Mouse (Mus musculus) midbrain, embryonic 16.5 days (tissue): ENCODE data around the gene Plxnb2. TPM values are rescaled to one million over a fixed set of nuclear protein-coding genes. Genes with fewer than 3 reads are reported as not detected.

ENCODE experiments used
- ATAC-seq: fragments of 200-750 bp; cut with Nextera tagmentation; 2 replicates; pipeline ENCODE4 v1.8.0; 2017; ENCODE audit warnings: moderate TSS enrichment
- H3K27ac ChIP-seq: fragments of 300-500 bp; sonication (generic); 2 replicates; pipeline ENCODE4 v1.5.1; 2014; ENCODE audit warnings: mild to moderate bottlenecking, low read length, mixed read lengths
- H3K27me3 ChIP-seq: fragments of 300-500 bp; sonication (generic); 2 replicates; pipeline ENCODE4 v1.6.1; 2014; ENCODE audit warnings: low read depth, low read length, mixed read lengths; ENCODE audit not compliant: control insufficient read depth, insufficient read depth
- H3K36me3 ChIP-seq: fragments of 300-500 bp; sonication (generic); 2 replicates; pipeline ENCODE4 v1.6.1; 2014; ENCODE audit warnings: mild to moderate bottlenecking, low read length, moderate library complexity, mixed read lengths; ENCODE audit not compliant: control insufficient read depth, insufficient read depth
- H3K4me1 ChIP-seq: fragments of 300-500 bp; sonication (generic); 2 replicates; pipeline ENCODE4 v1.6.1; 2014; ENCODE audit warnings: mild to moderate bottlenecking, low read length, mixed read lengths; ENCODE audit not compliant: control insufficient read depth, insufficient read depth
- H3K4me2 ChIP-seq: fragments of 300-500 bp; sonication (generic); 2 replicates; pipeline ENCODE4 v1.6.1; 2014; ENCODE audit warnings: mild to moderate bottlenecking, low read length, mixed read lengths
- H3K4me3 ChIP-seq: fragments of 300-500 bp; sonication (generic); 2 replicates; pipeline ENCODE4 v1.5.1; 2014; ENCODE audit warnings: low read depth, mild to moderate bottlenecking, low read length, moderate library complexity, mixed read lengths
- H3K9ac ChIP-seq: fragments of 300-500 bp; sonication (generic); 2 replicates; pipeline ENCODE4 v1.6.1; 2014; ENCODE audit warnings: low read depth, low read length, mixed read lengths
- H3K9me3 ChIP-seq: fragments of 300-500 bp; sonication (generic); replicated peaks from 2 replicates; pipeline ENCODE4 v1.6.1; 2014; ENCODE audit warnings: mild to moderate bottlenecking, low read length, mixed read lengths; ENCODE audit not compliant: control insufficient read depth, poor library complexity, severe bottlenecking
- WGBS: fragments of 180-500 bp; shearing (Covaris S2); extraction: QIAGEN DNeasy Blood & Tissue Kit; methylation state at CpG from one replicate; pipeline ENCODE4 v1.1.7; 2014; 5-methylcytosine and 5-hydroxymethylcytosine counted together
- polyA plus RNA-seq: library from polyadenylated mRNA; unstranded; fragments of >200 nt; fragmentation: Nextera tagmentation; extraction: Ambion mirVana; gene quantifications from 2 replicates; pipeline ENCODE4 v1.2.1, GENCODE M21; 2015

Gene Plxnb2
- polyA plus RNA-seq, 1 experiment from 2014 or later: 90.1 TPM

GRCm38 (mm10) chr15:89130245-89130644 is 50.3 kb downstream of the Plxnb2 start:
- Histone ChIP-seq H3K9me3 (no peaks in the 10 kb centered on the region), H3K27me3 (no peaks in the 10 kb centered on the region), H3K4me2 (no peak overlapping the region), H3K4me1 (peaks cover 13% of the 10 kb centered on the region), H3K27ac (no peak overlapping the region), H3K36me3 (0 out of 2 replicates have a peak, but pooled peaks cover 3% of the 10 kb centered on the region), H3K4me3 (no peak overlapping the region), H3K9ac (no peak overlapping the region)
- ATAC-seq: no peak

DNA sequence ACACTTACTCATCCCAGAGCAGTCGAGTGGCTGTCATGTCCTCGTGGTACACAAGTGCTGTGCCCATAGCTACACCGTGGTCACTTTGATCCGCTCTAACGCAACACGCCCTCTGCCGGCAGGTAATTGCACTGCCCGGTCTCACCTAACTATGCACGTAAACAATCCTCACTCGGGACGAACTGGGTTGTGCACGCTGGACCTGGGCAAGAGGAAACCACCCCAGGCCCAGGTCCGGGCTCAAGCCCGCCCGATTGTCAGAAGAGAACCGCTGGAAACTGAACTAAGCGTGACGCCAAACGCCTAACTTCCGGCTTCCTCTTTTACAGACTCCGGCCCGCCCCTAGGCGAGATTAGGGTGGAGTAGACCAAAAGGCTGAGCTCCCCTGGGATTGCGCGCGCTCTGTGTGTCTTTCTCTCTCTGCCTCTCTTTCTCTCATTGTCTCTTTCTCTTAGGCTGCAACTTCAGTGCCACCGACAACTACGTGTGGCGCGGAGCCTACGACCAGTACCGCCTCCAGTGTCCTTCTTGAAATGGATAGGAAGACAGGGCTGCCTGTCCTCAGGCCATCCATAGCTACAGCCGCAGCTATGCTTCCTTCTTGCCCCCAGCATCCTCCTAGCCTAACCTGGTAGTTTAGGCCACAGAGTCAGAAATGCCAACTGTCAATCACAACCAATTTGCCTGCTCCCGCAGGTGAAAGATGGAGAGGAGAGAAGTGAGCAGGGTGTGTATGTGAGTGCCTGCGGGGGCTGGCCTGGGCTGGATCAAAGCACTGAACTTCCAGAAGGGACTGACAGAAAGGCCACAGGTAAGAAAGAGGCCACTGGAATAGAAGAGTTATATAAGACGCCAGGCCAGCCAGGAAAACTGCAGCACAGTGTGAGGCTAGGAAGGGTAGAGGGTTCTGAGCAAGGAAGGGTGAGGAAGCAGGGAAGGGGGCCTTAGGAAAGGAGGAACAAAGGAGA is 51.9 kb downstream of the Plxnb2 start, which contains the start of gene Hdac10:
TSS of gene Hdac10 (minus strand) at position 319 of the 969 bp plus-strand sequence.
- 0 out of 2 replicates have a peak, but pooled peaks cover 3% of the 10 kb centered on the region for H3K36me3 ChIP-seq
- WGBS: 3% methylated on average over 36 of the region's 36 CpGs
- peak; percentile 83 for ATAC-seq
- H3K4me3 ChIP-seq: peak within 1 kb of the TSS; percentile 61
- H3K27me3 ChIP-seq: no peaks in the 10 kb centered on the region
- peak within 1 kb of the TSS; percentile 86 for H3K27ac ChIP-seq
- peaks cover 18% of the 10 kb centered on the region for H3K4me1 ChIP-seq
- H3K9me3 ChIP-seq: no peaks in the 10 kb centered on the region
- peak within 1 kb of the TSS; percentile 82 for H3K4me2 ChIP-seq
- H3K9ac ChIP-seq: peak within 1 kb of the TSS; percentile 75

GRCm38 (mm10) chr15:89127364-89127940 is 53.1 kb downstream of the Plxnb2 start:
- WGBS: 90% methylated on average over 8 of the region's 8 CpGs
- H3K9me3 ChIP-seq: no peaks in the 10 kb centered on the region
- ATAC-seq: no peak
- H3K4me1 ChIP-seq: peaks cover 23% of the 10 kb centered on the region
- H3K9ac ChIP-seq: peak overlapping the region; percentile 75
- H3K36me3 ChIP-seq: 0 out of 2 replicates have a peak, but pooled peaks cover 3% of the 10 kb centered on the region
- peak overlapping the region; percentile 61 for H3K4me3 ChIP-seq
- peak overlapping the region; percentile 82 for H3K4me2 ChIP-seq
- H3K27me3 ChIP-seq: no peaks in the 10 kb centered on the region
- no peak overlapping the region for H3K27ac ChIP-seq

GRCm38 (mm10) chr15:89126622-89127021 is 54.0 kb downstream of the Plxnb2 start:
- no peak overlapping the region for H3K4me2 ChIP-seq
- H3K9me3 ChIP-seq: no peaks in the 10 kb centered on the region
- WGBS: 89% methylated on average over 8 of the region's 8 CpGs
- ATAC-seq: no peak
- 0 out of 2 replicates have a peak, but pooled peaks cover 3% of the 10 kb centered on the region for H3K36me3 ChIP-seq
- H3K27ac ChIP-seq: no peak overlapping the region
- no peaks in the 10 kb centered on the region for H3K27me3 ChIP-seq
- no peak overlapping the region for H3K9ac ChIP-seq
- no peak overlapping the region for H3K4me3 ChIP-seq
- peaks cover 31% of the 10 kb centered on the region for H3K4me1 ChIP-seq

DNA sequence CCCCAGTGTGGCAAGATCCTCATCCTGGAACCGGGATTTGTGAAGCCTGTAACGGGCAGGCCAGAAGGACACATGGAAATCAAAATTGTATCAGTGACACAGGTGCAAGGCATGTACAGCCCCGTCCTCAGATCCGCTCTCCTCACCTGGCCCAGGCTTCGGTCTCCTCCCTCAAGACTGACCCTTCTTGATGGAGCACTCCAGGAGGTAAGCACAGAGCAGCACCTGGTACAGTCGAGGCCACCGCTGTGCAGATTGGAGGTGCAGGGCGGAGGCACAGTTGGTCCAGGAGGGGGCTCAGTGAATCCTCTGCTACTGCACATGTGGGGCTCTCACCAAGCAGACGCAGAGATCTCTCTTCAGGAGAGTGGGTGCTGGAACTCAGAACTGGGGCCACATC is 55.2 kb downstream of the Plxnb2 start:
- Histone ChIP-seq H3K27ac (no peak overlapping the region), H3K4me1 (peaks cover 43% of the 10 kb centered on the region), H3K9me3 (no peaks in the 10 kb centered on the region), H3K4me2 (no peak overlapping the region), H3K9ac (no peak overlapping the region), H3K27me3 (no peaks in the 10 kb centered on the region), H3K4me3 (no peak overlapping the region), H3K36me3 (0 out of 2 replicates have a peak, but pooled peaks cover 3% of the 10 kb centered on the region)
- ATAC-seq: no peak
- 91% methylated on average over 9 of the region's 9 CpGs for WGBS

GRCm38 (mm10) chr15:89124312-89124711 is 56.3 kb downstream of the Plxnb2 start:
- Histone ChIP-seq H3K4me3 (no peak overlapping the region), H3K27ac (no peak overlapping the region), H3K9me3 (no peaks in the 10 kb centered on the region), H3K9ac (no peak overlapping the region), H3K27me3 (no peaks in the 10 kb centered on the region), H3K4me2 (no peak overlapping the region), H3K4me1 (peaks cover 53% of the 10 kb centered on the region), H3K36me3 (0 out of 2 replicates have a peak, but pooled peaks cover 3% of the 10 kb centered on the region)
- no peak for ATAC-seq
- WGBS: 91% methylated on average over 3 of the region's 3 CpGs

GRCm38 (mm10) chr15:89123595-89123994 is 57.0 kb downstream of the Plxnb2 start:
- ATAC-seq: 0 out of 2 replicates have a peak, but pooled peaks have one; percentile 1
- H3K4me2 ChIP-seq: peak overlapping the region; percentile 95
- H3K27me3 ChIP-seq: no peaks in the 10 kb centered on the region
- H3K9ac ChIP-seq: peak overlapping the region; percentile 88
- 25% methylated on average over 11 of the region's 11 CpGs for WGBS
- H3K4me1 ChIP-seq: peaks cover 49% of the 10 kb centered on the region
- H3K36me3 ChIP-seq: 0 out of 2 replicates have a peak, but pooled peaks cover 3% of the 10 kb centered on the region
- peak overlapping the region; percentile 88 for H3K4me3 ChIP-seq
- H3K9me3 ChIP-seq: no peaks in the 10 kb centered on the region
- H3K27ac ChIP-seq: peak overlapping the region; percentile 88

GRCm38 (mm10) chr15:89122649-89123366 is 57.8 kb downstream of the Plxnb2 start, which contains the start of gene Tubgcp6:
Gene Tubgcp6, minus strand, starts transcription at chr15:89123112.
- Histone ChIP-seq H3K4me2 (peak within 1 kb of the TSS; percentile 98), H3K27ac (peak within 1 kb of the TSS; percentile 88), H3K9ac (peak within 1 kb of the TSS; percentile 88), H3K9me3 (no peaks in the 10 kb centered on the region), H3K36me3 (0 out of 2 replicates have a peak, but pooled peaks cover 3% of the 10 kb centered on the region), H3K4me1 (peaks cover 45% of the 10 kb centered on the region), H3K4me3 (peak within 1 kb of the TSS; percentile 88), H3K27me3 (no peaks in the 10 kb centered on the region)
- ATAC-seq: peak; percentile 80
- WGBS: under 1% methylated on average over 47 of the region's 47 CpGs
